ENCODE assay signal across 12 mouse cellular contexts in genomic region chr11:112303091-112303490, GRCm38 (mm10).
"Had no signal": no experiment of that assay in that cellular context is flagged by ENCODE, and none has a peak within 500 bp of the region (broad histone marks: within the 10 kb centered on the region; RNA-seq: fewer than 3 reads in every experiment).

No protein-coding gene starts in this region.

- DNase-seq: retina, postnatal 1 day; right cerebral cortex, adult 18-20 months; right cerebral cortex, postnatal 14 days; right cerebral cortex, postnatal 25 days; right cerebral cortex, postnatal 4 days; spleen, adult 18-20 months; thymus, adult 18-20 months; thymus, adult 2 months; thymus, postnatal 14 days; thymus, postnatal 25 days; thymus, postnatal 36 days; thymus, postnatal 4 days had no signal
